Mouse (Mus musculus) heart, adult 2 months (tissue): ENCODE data around the gene Casp7.

Experiments used
- CTCF ChIP-seq: fragments of 200-600 bp; IDR thresholded peaks from 2 replicates; pipeline ENCODE4 v1.8.1; 2022; ENCODE audit warnings: antibody characterized with exemption, mild to moderate bottlenecking, moderate library complexity
- EP300 ChIP-seq: fragments of 200-500 bp; IDR thresholded peaks from 2 replicates; pipeline ENCODE4 v1.6.1; 2011; ENCODE audit warnings: low read depth, low read length, control low read depth; ENCODE audit not compliant: insufficient read depth
- POLR2A ChIP-seq: fragments of 200-500 bp; IDR thresholded peaks from 2 replicates; pipeline ENCODE4 v1.6.1; 2011; ENCODE audit warnings: mild to moderate bottlenecking, low read depth, low read length, control low read depth; ENCODE audit not compliant: insufficient read depth

GRCm38 (mm10) chr19:56387726-56388302 is 9.1 kb upstream of the Casp7 start:
- no peak for TF ChIP-seq CTCF
- TF ChIP-seq POLR2A, result no peak
- no peak for TF ChIP-seq EP300
